Mouse (Mus musculus) intestine, embryonic 14.5 days (tissue): ENCODE data around the gene Srd5a1. TPM values are rescaled to one million over a fixed set of nuclear protein-coding genes. Genes with fewer than 3 reads are reported as not detected.
"Not testable (repeated sequence)": the region's sequence is repeated elsewhere in the genome, so short reads cannot be mapped to it uniquely, and the experiment has no call there.

Source experiments
- ATAC-seq: fragments of 200-750 bp; cut with Nextera tagmentation; replicated peaks from 2 replicates; pipeline ENCODE4 v1.8.0; 2017; ENCODE audit warnings: low read depth, moderate number of reproducible peaks, moderate TSS enrichment, moderate library complexity; ENCODE audit not compliant: low FRiP score, low TSS enrichment
- DNase-seq: peaks from one replicate; pipeline ENCODE4 v3.0.0-alpha.2; 2018; ENCODE audit warnings: low spot score
- H3K27ac ChIP-seq: fragments of 300-500 bp; sonication (generic); 2 replicates; pipeline ENCODE4 v1.5.1; 2014; ENCODE audit warnings: low read depth, mild to moderate bottlenecking, control low read depth
- H3K27me3 ChIP-seq: fragments of 300-500 bp; sonication (generic); replicated peaks from 2 replicates; pipeline ENCODE4 v1.6.1; 2014; ENCODE audit warnings: low read length, control low read depth; ENCODE audit not compliant: control insufficient read depth, insufficient read depth
- H3K36me3 ChIP-seq: fragments of 300-500 bp; sonication (generic); 2 replicates; pipeline ENCODE4 v1.6.1; 2014; ENCODE audit warnings: low read length, control low read depth; ENCODE audit not compliant: control insufficient read depth, insufficient read depth
- H3K4me1 ChIP-seq: fragments of 300-500 bp; sonication (generic); replicated peaks from 2 replicates; pipeline ENCODE4 v1.6.1; 2014; ENCODE audit warnings: low read length, control low read depth, mixed read lengths; ENCODE audit not compliant: control insufficient read depth, insufficient read depth
- H3K4me2 ChIP-seq: fragments of 300-500 bp; sonication (generic); 2 replicates; pipeline ENCODE4 v1.6.1; 2014; ENCODE audit warnings: low read length
- H3K4me3 ChIP-seq: fragments of 300-500 bp; sonication (generic); 2 replicates; pipeline ENCODE4 v1.5.1; 2014; ENCODE audit warnings: low read depth, low read length, control low read depth, mixed read lengths
- H3K9ac ChIP-seq: fragments of 300-500 bp; sonication (generic); 2 replicates; pipeline ENCODE4 v1.6.1; 2014; ENCODE audit warnings: mild to moderate bottlenecking, low read length
- H3K9me3 ChIP-seq: fragments of 300-500 bp; sonication (generic); 2 replicates; pipeline ENCODE4 v1.6.1; 2016; ENCODE audit warnings: low read length, control low read depth; ENCODE audit not compliant: control insufficient read depth
- WGBS: fragments of 180-500 bp; shearing (Covaris S2); extraction: QIAGEN DNeasy Blood & Tissue Kit; methylation state at CpG from one replicate; pipeline ENCODE4 v1.1.7; 2014; 5-methylcytosine and 5-hydroxymethylcytosine counted together
- polyA plus RNA-seq: library from polyadenylated mRNA; unstranded; fragments of >200 nt; fragmentation: Nextera tagmentation; extraction: Ambion mirVana; gene quantifications from 2 replicates; pipeline ENCODE4 v1.2.1, GENCODE M21; 2014

Gene Srd5a1
- polyA plus RNA-seq, 1 experiment from 2014 or later, result 25.2 TPM

DNA sequence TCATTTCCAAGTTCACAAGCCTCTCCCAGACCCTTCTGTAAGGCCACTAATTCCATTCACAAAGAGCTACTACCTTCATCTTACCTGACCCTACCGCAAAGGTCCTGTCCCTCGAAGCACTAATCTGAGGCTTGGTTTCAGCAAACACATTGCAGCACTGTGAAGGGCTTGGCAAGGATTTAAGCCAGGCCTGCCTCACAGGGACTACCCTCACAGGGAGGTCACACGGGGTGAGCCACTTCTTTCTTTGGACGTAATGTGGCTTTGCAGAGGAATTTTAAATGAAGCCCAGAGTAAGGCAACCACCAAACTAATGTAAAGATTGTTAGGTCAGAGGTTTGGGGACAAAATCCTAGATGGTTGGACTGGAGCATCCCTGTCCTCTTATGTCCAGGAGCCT lies 29.3 kb upstream of the Srd5a1 start:
- DNase-seq (no peak), ATAC-seq (no peak)
- 88% methylated on average over 4 of the region's 4 CpGs for WGBS

DNA sequence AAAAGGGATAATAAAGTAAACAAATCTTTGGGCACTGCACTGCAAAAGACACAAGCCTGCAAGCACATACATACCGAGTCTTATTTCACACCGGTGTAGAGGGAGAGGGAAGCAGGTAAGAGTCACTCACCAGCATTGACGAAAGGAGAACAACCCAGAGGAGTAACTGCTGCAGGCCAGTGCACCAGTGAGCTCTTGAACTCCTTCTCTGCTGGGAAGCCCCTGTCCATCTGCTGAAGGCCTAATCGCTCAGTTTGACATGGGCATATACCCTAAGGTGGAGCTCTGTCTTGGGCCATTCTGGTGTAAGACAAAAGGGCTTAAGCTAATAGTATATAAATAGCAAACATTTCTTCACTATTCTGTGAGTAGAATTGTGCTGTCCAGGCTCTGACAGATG lies 28.9 kb upstream of the Srd5a1 start:
- no peaks in the 10 kb centered on the region for H3K27me3 ChIP-seq
- no peak overlapping the region for H3K4me2 ChIP-seq
- WGBS, result 90% methylated on average over 4 of the region's 4 CpGs
- ATAC-seq (no peak), DNase-seq (no peak)
- no peak overlapping the region for H3K9ac ChIP-seq
- H3K4me1 ChIP-seq, result no peaks in the 10 kb centered on the region
- no peak overlapping the region for H3K4me3 ChIP-seq
- H3K9me3 ChIP-seq, result no peaks in the 10 kb centered on the region
- H3K36me3 ChIP-seq, result peaks cover 51% of the 10 kb centered on the region
- H3K27ac ChIP-seq, result no peak overlapping the region

More for the DNA sequence above, 29.3 kb upstream of the Srd5a1 start:
- Histone ChIP-seq H3K27me3 (no peaks in the 10 kb centered on the region), H3K36me3 (peaks cover 47% of the 10 kb centered on the region), H3K4me2 (no peak overlapping the region), H3K9ac (no peak overlapping the region), H3K4me1 (no peaks in the 10 kb centered on the region), H3K27ac (no peak overlapping the region), H3K4me3 (no peak overlapping the region), H3K9me3 (no peaks in the 10 kb centered on the region)

DNA sequence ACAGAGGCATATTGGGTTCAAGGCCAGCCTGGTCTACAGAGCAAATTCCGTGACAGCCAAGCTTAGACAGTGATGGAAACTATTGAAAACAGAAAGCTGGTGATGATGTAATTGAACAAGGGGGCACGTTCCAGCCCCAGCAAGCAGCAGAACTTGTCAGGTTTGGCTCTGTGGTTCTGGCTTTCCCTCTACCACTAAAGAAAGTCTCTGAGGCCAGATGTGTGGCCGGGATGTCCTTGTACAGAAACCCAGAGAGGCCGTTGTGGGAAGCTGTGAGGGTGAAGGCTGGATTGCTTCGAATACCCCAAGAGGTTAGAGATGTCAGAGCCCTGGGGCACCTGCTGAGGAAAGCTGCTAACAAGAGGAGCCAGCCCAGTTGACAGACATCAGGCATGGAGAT lies 28.0 kb upstream of the Srd5a1 start:
- 94% methylated on average over 5 of the region's 5 CpGs for WGBS
- Histone ChIP-seq H3K4me2 (no peak overlapping the region), H3K36me3 (peaks cover 60% of the 10 kb centered on the region), H3K4me3 (no peak overlapping the region), H3K27ac (no peak overlapping the region), H3K27me3 (no peaks in the 10 kb centered on the region), H3K9me3 (no peaks in the 10 kb centered on the region), H3K4me1 (no peaks in the 10 kb centered on the region), H3K9ac (no peak overlapping the region)
- DNase-seq (no peak), ATAC-seq (no peak)

DNA sequence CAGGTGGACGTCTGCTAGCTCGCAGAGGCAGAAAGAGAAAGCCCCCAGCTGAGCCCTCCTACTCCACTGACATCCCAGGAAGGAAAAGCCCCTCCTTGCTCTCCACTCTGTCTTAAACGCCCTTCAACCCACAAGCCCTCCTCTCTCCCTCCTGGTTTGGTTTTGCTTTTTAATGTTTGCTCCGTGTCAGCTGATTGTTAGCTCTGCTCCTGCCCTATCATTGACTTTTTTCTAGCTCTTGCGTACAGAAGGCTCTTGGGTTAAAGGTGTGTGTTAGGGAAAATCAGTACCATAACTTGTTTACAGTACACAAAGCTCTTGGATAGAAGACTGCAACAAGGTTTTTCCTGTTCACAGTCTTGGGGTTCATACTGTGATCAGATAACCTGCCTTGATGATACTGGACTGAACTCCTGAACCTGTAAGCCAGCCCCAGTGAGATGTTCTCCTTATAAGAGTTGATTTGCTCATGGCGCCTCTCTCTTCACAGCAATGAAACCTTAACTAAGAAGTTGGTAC lies 26.9 kb upstream of the Srd5a1 start:
- peaks cover 71% of the 10 kb centered on the region for H3K36me3 ChIP-seq
- H3K4me2 ChIP-seq, result no peak overlapping the region
- 82% methylated on average over 6 of the region's 6 CpGs for WGBS
- DNase-seq (no peak), ATAC-seq (no peak)
- H3K27me3 ChIP-seq, result no peaks in the 10 kb centered on the region
- no peak overlapping the region for H3K4me3 ChIP-seq
- no peaks in the 10 kb centered on the region for H3K4me1 ChIP-seq
- no peaks in the 10 kb centered on the region for H3K9me3 ChIP-seq
- H3K9ac ChIP-seq, result no peak overlapping the region
- H3K27ac ChIP-seq, result no peak overlapping the region

DNA sequence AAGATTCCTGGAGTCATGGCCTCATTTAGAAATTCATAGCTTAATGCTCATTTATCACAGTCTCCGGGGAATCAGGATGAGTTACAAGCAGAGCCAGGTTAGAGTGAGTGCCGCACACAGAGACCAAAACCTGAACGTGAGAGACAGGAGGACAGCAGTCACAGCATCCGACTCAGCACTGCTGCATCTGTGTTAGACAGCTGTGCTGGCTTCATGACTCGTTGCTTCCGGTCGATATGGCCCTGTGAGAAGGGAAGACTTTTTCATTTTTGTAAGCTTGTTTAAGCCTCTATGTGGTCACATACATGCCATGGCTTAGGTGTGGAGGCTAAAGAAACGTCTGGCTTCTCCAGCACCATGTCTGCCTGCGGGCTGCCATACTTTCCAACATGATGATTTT lies 26.4 kb upstream of the Srd5a1 start:
- 88% methylated on average over 9 of the region's 9 CpGs for WGBS
- Histone ChIP-seq H3K27ac (no peak overlapping the region), H3K36me3 (peaks cover 74% of the 10 kb centered on the region), H3K27me3 (no peaks in the 10 kb centered on the region), H3K4me3 (no peak overlapping the region), H3K4me2 (no peak overlapping the region), H3K9me3 (no peaks in the 10 kb centered on the region), H3K4me1 (no peaks in the 10 kb centered on the region), H3K9ac (no peak overlapping the region)
- no peak for ATAC-seq
- DNase-seq, result no peak

DNA sequence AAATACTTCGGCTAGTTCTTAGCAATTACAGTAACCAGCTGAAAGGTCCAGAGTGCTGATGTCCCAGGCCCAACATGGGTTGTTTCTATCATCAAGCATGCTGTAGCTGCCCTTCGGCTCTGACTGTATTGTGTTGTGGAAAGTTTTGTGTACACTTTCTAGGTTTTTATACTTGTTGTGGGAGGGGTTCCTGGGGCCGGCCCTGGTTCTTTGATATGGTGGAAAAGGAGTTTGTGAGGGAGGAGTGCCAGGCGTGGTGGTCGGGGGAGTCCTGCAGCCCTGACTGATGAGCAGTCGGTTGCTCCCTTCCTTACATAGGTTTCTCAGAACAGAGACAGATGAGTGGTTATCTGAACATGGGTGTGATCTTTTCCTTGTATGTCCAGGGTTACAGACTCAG lies 25.6 kb upstream of the Srd5a1 start:
- no peak for ATAC-seq
- Histone ChIP-seq H3K4me2 (no peak overlapping the region), H3K4me3 (no peak overlapping the region), H3K9ac (no peak overlapping the region), H3K4me1 (no peaks in the 10 kb centered on the region), H3K36me3 (peaks cover 83% of the 10 kb centered on the region), H3K27me3 (no peaks in the 10 kb centered on the region), H3K27ac (no peak overlapping the region), H3K9me3 (no peaks in the 10 kb centered on the region)
- WGBS, result 81% methylated on average over 6 of the region's 6 CpGs
- no peak for DNase-seq

DNA sequence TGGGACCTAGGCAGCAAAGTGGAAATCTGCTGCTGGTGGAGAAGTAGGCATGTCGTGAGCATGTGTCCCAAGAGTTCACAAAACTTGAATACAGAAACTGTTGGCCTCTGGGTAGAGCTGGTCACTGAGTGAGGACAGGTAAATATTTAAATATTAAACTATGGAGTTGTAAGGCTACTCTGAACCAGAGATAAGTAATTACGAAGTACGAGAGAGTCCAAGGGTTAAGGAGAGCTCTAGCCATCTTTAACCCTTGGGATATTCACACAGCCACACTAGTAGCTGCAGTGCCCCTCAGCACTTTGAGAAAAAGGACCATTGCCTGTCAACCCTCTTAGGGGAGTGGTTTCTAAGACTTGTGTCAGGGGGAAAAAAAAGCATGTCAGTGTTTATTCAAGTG lies 25.1 kb upstream of the Srd5a1 start:
- no peak for ATAC-seq
- peaks cover 87% of the 10 kb centered on the region for H3K36me3 ChIP-seq
- no peaks in the 10 kb centered on the region for H3K9me3 ChIP-seq
- no peaks in the 10 kb centered on the region for H3K4me1 ChIP-seq
- H3K27ac ChIP-seq, result no peak overlapping the region
- no peaks in the 10 kb centered on the region for H3K27me3 ChIP-seq
- DNase-seq, result no peak
- 79% methylated on average over 3 of the region's 3 CpGs for WGBS
- no peak overlapping the region for H3K9ac ChIP-seq
- no peak overlapping the region for H3K4me2 ChIP-seq
- H3K4me3 ChIP-seq, result no peak overlapping the region

DNA sequence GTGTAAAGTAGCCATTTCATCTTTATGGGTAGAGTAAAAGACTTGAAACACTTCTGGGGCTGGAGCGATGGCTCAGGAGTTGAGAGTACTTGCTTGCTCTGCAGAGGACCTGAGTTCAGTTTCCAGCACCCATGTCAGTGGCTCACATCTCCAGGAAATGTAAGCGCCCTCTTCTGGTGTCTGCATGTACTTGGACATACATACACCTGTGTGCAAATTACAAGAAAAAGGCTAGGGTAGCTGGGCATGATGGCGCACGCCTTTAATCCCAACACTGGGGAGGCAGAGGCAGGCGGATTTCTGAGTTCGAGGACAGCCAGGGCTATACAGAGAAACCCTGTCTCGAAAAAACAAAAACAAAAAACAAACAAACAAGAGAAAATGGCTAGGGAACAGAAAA lies 24.6 kb upstream of the Srd5a1 start:
- peaks cover 93% of the 10 kb centered on the region for H3K36me3 ChIP-seq
- DNase-seq, H3K4me1 ChIP-seq, H3K4me3 ChIP-seq, H3K9ac ChIP-seq, H3K4me2 ChIP-seq, H3K27ac ChIP-seq, H3K27me3 ChIP-seq, H3K9me3 ChIP-seq, ATAC-seq: not testable (repeated sequence)
- 93% methylated on average over 7 of the region's 7 CpGs for WGBS

DNA sequence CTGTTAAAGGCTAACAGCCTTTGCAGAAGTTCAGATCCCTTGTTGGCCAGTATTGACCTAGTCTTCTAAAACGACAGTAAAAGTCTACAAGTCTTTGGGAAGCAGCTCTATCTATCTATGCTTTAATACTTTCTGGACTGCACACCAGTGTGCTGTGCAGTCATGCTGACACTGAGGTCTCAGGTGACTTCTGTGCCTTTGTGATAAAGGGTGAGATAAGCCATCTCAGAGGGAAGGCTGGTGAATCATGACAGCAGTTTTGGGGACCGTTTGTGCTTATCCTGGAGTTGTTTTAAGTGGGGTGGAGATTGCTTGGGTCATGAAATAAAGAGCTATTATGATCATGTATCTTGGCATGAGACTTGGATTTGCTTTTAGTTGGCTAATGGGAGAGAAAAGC lies 22.7 kb upstream of the Srd5a1 start:
- 89% methylated on average over 2 of the region's 2 CpGs for WGBS
- ATAC-seq (no peak), DNase-seq (no peak)
- H3K4me1 ChIP-seq, result no peaks in the 10 kb centered on the region
- H3K36me3 ChIP-seq, result peaks cover 98% of the 10 kb centered on the region
- no peaks in the 10 kb centered on the region for H3K9me3 ChIP-seq
- no peak overlapping the region for H3K4me3 ChIP-seq
- H3K27me3 ChIP-seq, result no peaks in the 10 kb centered on the region
- H3K4me2 ChIP-seq, result no peak overlapping the region
- no peak overlapping the region for H3K9ac ChIP-seq
- H3K27ac ChIP-seq, result no peak overlapping the region
